Mouse (Mus musculus): ENCODE results near the gene Hs1bp3. TPM values are rescaled to one million over a fixed set of nuclear protein-coding genes. Genes with fewer than 3 reads are reported as not detected.

Gene Hs1bp3
- polyA plus RNA-seq, 1 experiment from 2014 or later = 11.5 TPM

DNA sequence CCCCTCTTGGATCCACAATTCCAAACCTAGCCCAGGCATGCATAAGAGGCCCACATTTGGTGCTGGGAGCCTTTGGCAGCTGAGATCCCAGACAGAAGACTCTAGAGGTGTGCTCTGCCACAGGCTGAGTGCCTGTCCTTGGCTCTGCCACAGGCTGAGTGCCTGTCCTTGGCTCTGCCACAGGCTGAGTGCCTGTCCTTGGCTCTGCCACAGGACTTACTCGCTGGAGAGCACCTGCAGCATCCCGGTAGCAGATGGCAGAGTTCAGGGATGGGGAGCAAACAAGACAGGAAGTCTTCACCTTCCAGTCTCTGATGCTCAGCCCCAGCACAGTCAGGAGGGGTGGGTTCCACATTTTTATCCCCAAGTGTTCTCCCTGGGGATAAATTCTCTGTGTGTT lies 8.0 kb upstream of the Hs1bp3 start:
- TF ChIP-seq CTCF (IDR thresholded peaks at IDR 0.05; ENCODE audit: low read depth) = no peak
- WGBS = 38% methylated on average over 2 of the region's 2 CpGs
- H3K9me3 ChIP-seq (ENCODE audit: low read depth, low read length) = no peaks in the 10 kb centered on the region
- H3K4me1 ChIP-seq (ENCODE audit: insufficient read depth) = no peaks in the 10 kb centered on the region
- ATAC-seq (ENCODE audit: insufficient read depth) (no peak), DNase-seq (no peak)
- no peak overlapping the region for H3K9ac ChIP-seq
- no peak overlapping the region for H3K4me2 ChIP-seq
- no peak overlapping the region for H3K4me3 ChIP-seq (ENCODE audit: low read depth, low read length)
- H3K27me3 ChIP-seq (ENCODE audit: insufficient read depth, low read length) = peaks cover 55% of the 10 kb centered on the region
- H3K27ac ChIP-seq (ENCODE audit: low read depth) = no peak overlapping the region
- H3K36me3 ChIP-seq (ENCODE audit: insufficient read depth) = no peaks in the 10 kb centered on the region

- TF ChIP-seq CTCF (IDR thresholded peaks at IDR 0.05; ENCODE audit: low read depth) = peak; percentile 94
- WGBS = 4% methylated on average over 5 of the region's 5 CpGs
- Histone ChIP-seq H3K9ac (no peak overlapping the region), H3K36me3 (ENCODE audit: insufficient read depth) (no peaks in the 10 kb centered on the region), H3K4me2 (no peak overlapping the region), H3K9me3 (ENCODE audit: low read depth, low read length) (no peaks in the 10 kb centered on the region), H3K27me3 (ENCODE audit: insufficient read depth, low read length) (peaks cover 53% of the 10 kb centered on the region), H3K4me1 (ENCODE audit: insufficient read depth) (no peaks in the 10 kb centered on the region), H3K4me3 (ENCODE audit: low read depth, low read length) (no peak overlapping the region), H3K27ac (ENCODE audit: low read depth) (no peak overlapping the region)
- ATAC-seq (ENCODE audit: insufficient read depth) = peak; percentile 26; the same call in 1 of the 2 replicates
- peak; percentile 89 for DNase-seq
Observed at GRCm38 (mm10) chr12:8306432-8306831, 6.8 kb upstream of the Hs1bp3 start.

GRCm38 (mm10) chr12:8306910-8307309 lies 6.3 kb upstream of the Hs1bp3 start:
- Histone ChIP-seq H3K27me3 (ENCODE audit: insufficient read depth, low read length) (peaks cover 53% of the 10 kb centered on the region), H3K9ac (no peak overlapping the region)
- WGBS = 51% methylated on average over 1 of the region's 1 CpGs

DNA sequence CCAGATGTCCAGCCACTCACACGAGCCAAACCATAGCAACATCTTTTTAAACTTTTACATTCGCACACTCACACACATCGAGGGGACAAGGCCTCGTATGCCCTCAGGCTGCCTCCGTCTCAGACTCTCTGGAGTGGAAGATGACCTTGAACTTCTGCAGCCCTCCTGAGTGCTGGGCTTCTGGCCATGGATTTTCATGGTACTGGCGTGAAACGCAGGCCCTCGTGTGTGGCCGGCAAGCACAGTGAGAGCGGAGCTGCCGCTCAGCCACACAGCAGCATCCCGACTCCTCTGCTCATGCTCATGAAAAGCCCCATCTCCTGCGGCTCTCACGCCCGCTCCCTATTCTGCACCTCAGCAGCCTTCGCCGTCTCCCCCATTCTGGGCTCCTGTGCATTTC lies 2.2 kb upstream of the Hs1bp3 start:
- no peak overlapping the region for H3K9ac ChIP-seq
- H3K9me3 ChIP-seq (ENCODE audit: low read depth, low read length) = no peaks in the 10 kb centered on the region
- WGBS = 45% methylated on average over 17 of the region's 17 CpGs
- H3K4me3 ChIP-seq (ENCODE audit: low read depth, low read length) = no peak overlapping the region
- no peak for TF ChIP-seq CTCF (IDR thresholded peaks at IDR 0.05; ENCODE audit: low read depth)
- H3K27ac ChIP-seq (ENCODE audit: low read depth) = no peak overlapping the region
- no peak for ATAC-seq (ENCODE audit: insufficient read depth)
- DNase-seq = no peak
- no peak overlapping the region for H3K4me2 ChIP-seq
- peaks cover 23% of the 10 kb centered on the region for H3K27me3 ChIP-seq (ENCODE audit: insufficient read depth, low read length)
- H3K4me1 ChIP-seq (ENCODE audit: insufficient read depth) = peaks cover 12% of the 10 kb centered on the region
- no peaks in the 10 kb centered on the region for H3K36me3 ChIP-seq (ENCODE audit: insufficient read depth)

More at GRCm38 (mm10) chr12:8306910-8307309, 6.3 kb upstream of the Hs1bp3 start:
- ATAC-seq (ENCODE audit: insufficient read depth) (peak; percentile 14; the same call in 1 of the 2 replicates), DNase-seq (no peak)
- Histone ChIP-seq H3K4me2 (no peak overlapping the region), H3K27ac (ENCODE audit: low read depth) (no peak overlapping the region), H3K4me3 (ENCODE audit: low read depth, low read length) (no peak overlapping the region), H3K36me3 (ENCODE audit: insufficient read depth) (no peaks in the 10 kb centered on the region), H3K4me1 (ENCODE audit: insufficient read depth) (no peaks in the 10 kb centered on the region), H3K9me3 (ENCODE audit: low read depth, low read length) (no peaks in the 10 kb centered on the region)
- TF ChIP-seq CTCF (IDR thresholded peaks at IDR 0.05; ENCODE audit: low read depth) = no peak

DNA sequence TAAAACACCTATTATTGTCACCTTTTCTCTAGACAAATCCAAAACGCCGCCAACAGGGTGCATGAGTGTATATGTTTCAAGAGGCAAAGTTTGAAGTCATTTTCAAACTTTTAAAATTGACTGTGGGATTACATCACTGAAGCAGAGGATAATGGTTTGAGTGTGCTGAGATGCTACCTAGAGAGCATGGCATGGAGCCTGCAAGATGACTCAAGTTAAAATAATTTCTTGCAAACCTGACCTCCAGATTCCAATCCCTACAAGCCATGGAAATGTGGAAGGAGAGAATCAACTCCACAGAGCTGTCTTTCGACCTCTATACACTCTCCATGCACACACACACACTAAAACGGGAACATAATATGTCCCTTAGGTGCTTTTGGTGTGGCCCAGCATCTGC lies 966 bp upstream of the Hs1bp3 start:
- peaks cover 23% of the 10 kb centered on the region for H3K27me3 ChIP-seq (ENCODE audit: insufficient read depth, low read length)
- WGBS = 84% methylated on average over 4 of the region's 4 CpGs
- H3K4me1 ChIP-seq (ENCODE audit: insufficient read depth) = peaks cover 12% of the 10 kb centered on the region
- no peaks in the 10 kb centered on the region for H3K9me3 ChIP-seq (ENCODE audit: low read depth, low read length)
- H3K27ac ChIP-seq (ENCODE audit: low read depth) = no peak overlapping the region
- no peak for TF ChIP-seq CTCF (IDR thresholded peaks at IDR 0.05; ENCODE audit: low read depth)
- no peak overlapping the region for H3K4me3 ChIP-seq (ENCODE audit: low read depth, low read length)
- H3K9ac ChIP-seq = no peak overlapping the region
- DNase-seq (no peak), ATAC-seq (ENCODE audit: insufficient read depth) (no peak)
- H3K36me3 ChIP-seq (ENCODE audit: insufficient read depth) = no peaks in the 10 kb centered on the region
- H3K4me2 ChIP-seq = no peak overlapping the region

GRCm38 (mm10) chr12:8313773-8314172 lies 541 bp downstream of the Hs1bp3 start:
- Histone ChIP-seq H3K36me3 (ENCODE audit: insufficient read depth) (peaks cover 8% of the 10 kb centered on the region; the same call in 1 of the 2 replicates), H3K9me3 (ENCODE audit: low read depth, low read length) (no peaks in the 10 kb centered on the region), H3K4me2 (peak overlapping the region; percentile 77), H3K4me1 (ENCODE audit: insufficient read depth) (peaks cover 12% of the 10 kb centered on the region), H3K4me3 (ENCODE audit: low read depth, low read length) (peak overlapping the region; percentile 65), H3K9ac (peak overlapping the region; percentile 66), H3K27me3 (ENCODE audit: insufficient read depth, low read length) (peaks cover 23% of the 10 kb centered on the region), H3K27ac (ENCODE audit: low read depth) (no peak overlapping the region)
- ATAC-seq (ENCODE audit: insufficient read depth) = peak; percentile 36; the same call in 1 of the 2 replicates
- TF ChIP-seq CTCF (IDR thresholded peaks at IDR 0.05; ENCODE audit: low read depth) = no peak
- no peak for DNase-seq
- 16% methylated on average over 12 of the region's 12 CpGs for WGBS

DNA sequence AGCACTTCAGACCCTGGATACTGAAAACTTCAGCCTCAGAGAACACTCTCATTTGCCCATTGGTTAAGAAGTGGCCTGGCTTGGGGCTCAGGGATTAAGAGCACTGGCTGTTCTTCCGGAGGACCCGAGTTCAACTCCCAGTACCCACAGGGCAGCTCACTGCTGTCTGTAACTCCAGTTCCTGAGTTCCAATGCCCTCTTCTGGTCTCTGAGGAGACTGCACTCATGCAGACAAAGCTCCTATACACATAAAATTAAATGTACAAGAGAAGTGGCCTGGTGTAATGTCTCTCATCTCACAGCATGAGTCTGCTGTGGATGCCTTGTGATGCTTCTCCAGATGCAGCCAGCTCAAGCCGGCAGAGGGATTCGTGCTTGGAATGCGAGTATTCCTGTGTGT lies 3.3 kb downstream of the Hs1bp3 start:
- H3K27ac ChIP-seq (ENCODE audit: low read depth) = no peak overlapping the region
- H3K9me3 ChIP-seq (ENCODE audit: low read depth, low read length) = no peaks in the 10 kb centered on the region
- peak; percentile 22; the same call in 1 of the 2 replicates for TF ChIP-seq CTCF (IDR thresholded peaks at IDR 0.05; ENCODE audit: low read depth)
- H3K4me3 ChIP-seq (ENCODE audit: low read depth, low read length) = no peak overlapping the region
- H3K36me3 ChIP-seq (ENCODE audit: insufficient read depth) = peaks cover 20% of the 10 kb centered on the region; the same call in 1 of the 2 replicates
- no peak overlapping the region for H3K4me2 ChIP-seq
- WGBS = 79% methylated on average over 5 of the region's 5 CpGs
- ATAC-seq (ENCODE audit: insufficient read depth) (no peak), DNase-seq (peak; percentile 18)
- H3K9ac ChIP-seq = no peak overlapping the region
- H3K27me3 ChIP-seq (ENCODE audit: insufficient read depth, low read length) = 0 out of 2 replicates have a peak, but pooled peaks cover 8% of the 10 kb centered on the region
- peaks cover 12% of the 10 kb centered on the region for H3K4me1 ChIP-seq (ENCODE audit: insufficient read depth)

Data from lung, embryonic 14.5 days (tissue).